Mouse (Mus musculus) gastrocnemius, adult 18-20 months (tissue): Measurements from ENCODE around the gene Tpi1. TPM values are rescaled to one million over a fixed set of nuclear protein-coding genes. Genes with fewer than 3 reads are reported as not detected.
"Not testable (repeated sequence)": the region's sequence is repeated elsewhere in the genome, so short reads cannot be mapped to it uniquely, and the experiment has no call there.

Experiments used
- DNase-seq: peaks from one replicate; pipeline ENCODE4 v3.0.0; 2021; ENCODE audit warnings: low spot score
- total RNA-seq, 2 experiments: library from RNA; stranded (reverse); gene quantifications; 2 replicates each; pipeline ENCODE4 v1.2.3; 2021

Gene Tpi1
- total RNA-seq, 2 experiments from 2014 or later = 2,056 to 2,236 TPM

DNA sequence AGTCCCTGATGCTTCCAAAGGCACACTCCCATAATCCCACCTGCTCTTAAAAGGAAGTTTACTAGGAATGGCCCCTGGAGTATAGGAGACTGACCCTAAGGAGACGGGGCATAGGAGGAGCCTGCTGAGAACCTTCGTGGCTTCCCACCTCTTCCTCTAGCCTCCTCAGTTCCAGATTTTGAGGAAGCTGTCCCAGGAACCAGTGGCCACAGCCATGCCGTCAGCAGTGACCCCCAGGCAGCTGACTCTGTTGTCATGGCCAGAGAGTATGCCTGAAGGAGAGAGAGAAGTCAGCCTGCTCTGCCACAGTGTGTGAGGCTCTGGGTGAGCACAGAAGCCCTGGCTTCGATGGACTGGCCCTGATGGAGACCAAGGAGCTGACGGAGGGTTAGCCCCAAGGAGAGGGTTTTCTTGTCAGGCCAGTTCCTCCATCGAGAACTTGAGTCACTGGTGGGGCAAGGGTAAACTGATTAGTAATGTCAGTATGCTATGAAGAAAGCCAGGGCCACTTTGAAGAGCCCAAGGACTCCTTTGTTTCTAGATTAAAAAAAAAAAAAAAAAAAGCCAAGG lies 20.5 kb upstream of the Tpi1 start:
- DNase-seq = no peak

DNA sequence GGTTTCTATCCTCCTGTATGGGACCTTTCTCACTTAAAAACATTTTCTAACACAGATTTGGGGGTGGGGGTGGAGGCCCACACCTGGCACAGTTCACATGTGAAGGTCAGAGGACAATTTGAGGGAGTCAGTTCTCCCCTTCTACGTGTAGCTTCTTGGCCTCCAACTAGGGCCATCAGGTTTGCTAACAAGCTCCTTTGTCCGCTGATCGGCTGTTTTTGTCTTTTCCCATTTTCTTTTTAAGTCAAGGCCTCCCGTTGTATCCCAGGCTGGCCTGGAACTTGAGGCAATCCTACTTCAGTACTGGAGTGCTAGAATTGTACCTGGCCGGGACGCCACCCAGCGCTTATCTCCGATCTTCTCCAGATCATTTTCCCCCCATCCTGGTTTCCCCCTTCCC lies 17.6 kb upstream of the Tpi1 start:
- no peak for DNase-seq

DNA sequence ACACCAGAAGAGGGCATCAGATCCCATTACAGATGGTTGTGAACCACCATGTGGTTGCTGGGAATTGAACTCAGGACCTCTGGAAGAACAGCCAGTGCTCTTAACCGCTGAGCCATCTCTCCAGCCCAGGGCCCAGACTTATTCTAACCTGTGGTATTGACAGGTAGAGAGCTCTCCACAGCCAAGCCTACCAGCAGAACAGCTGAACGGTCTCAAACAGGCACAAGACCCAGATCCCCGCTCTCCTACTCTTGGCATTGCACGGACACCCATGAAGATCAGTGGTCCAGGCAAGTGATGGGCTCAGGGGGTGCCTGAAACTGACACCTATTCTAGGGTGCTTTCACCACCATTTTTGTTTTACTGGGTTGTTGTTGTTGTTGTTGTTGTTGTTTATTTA lies 17.1 kb upstream of the Tpi1 start:
- not testable (repeated sequence) for DNase-seq

DNA sequence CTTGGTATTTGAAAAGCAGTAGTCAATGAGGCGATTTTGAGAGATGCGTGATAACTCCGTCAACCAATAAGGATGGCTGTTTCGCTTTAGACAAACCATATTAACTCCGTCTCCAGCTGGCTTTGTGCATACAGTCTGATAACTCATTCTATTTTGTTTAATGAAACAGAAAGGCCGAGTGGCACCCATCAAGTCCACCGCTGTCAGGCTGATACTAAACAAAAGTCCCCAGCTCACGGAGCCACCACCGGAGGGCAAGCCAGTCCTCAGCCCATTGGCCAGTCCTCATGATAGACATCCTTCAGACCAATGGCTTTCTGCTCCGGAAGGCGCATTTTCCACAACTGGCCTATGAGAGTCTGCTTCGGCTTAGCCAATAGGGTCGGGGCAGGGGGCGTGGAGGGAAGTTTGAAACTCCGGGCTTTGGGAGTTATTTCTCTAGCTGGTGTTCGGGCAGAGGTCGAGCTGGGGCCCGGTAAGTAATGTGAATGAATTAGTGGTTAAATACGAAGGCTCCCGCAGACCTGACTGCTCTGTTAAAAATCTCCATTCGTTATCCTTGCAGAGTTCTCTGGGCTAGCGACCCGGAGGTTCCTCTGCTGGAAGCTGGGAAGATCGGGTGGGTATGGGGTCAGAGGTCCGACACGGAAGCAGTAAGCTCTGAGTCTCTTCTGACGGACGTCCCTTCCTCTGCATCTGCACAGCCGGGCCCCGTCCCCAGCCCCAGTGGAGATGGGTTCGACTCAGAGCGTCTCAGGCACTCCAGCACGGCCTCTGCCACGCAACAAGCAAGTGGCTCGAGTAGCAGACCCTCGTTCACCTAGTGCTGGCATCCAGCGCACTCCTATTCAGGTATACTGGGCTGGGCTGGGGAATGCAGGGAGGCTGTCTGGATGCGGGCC lies 16.0 kb upstream of the Tpi1 start:
- peak; percentile 96 for DNase-seq

DNA sequence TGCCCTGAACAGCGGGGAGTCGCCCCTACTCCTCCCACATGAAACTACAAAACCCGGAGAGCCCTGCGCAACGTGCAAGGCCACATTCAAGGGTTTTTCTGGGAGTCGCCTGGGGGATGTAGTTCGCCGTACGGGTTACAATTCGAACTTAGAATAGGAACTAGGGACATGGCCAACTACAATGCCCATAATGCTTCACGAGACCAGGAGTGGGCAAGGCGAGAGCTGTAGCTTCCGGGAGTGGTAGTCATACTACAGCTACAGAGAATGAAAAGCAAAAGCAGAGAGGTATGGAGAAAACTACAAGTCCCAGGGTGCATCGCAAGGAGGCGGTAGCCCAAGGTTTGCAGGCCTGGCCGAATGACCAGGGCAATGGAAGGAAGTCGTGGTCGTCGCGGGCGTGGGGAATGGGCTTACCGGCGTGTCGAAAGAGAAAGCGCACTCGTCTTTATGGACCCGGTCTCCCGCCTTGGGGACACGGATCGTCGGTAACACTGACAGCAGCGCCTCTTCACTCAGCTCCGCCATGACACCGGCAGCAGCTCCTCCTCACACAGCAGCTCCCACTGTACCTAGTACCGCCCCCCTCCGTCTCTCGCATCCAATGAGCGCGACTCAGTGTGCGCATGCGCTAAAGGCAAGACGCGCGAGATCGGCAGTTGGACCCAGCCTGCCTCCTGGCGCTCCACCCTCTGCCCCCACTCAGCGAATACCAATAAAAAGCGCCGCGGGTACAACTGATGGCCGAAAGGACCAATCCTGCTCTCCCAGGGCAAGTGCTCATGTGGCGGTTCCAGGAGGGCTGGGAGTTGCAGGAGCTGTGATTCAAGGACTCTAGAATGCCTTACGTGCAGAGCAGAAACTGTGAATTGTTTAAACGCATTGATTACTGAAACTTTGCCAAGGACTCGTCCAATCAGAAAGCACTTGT lies 15.0 kb upstream of the Tpi1 start, which contains the start of the genes Usp5 and Cdca3:
Usp5 (minus strand) TSS at position 617 of the 931 bp plus-strand sequence.
Cdca3 (plus strand) TSS at position 680 of the 931 bp plus-strand sequence.
- DNase-seq = peak; percentile 99

DNA sequence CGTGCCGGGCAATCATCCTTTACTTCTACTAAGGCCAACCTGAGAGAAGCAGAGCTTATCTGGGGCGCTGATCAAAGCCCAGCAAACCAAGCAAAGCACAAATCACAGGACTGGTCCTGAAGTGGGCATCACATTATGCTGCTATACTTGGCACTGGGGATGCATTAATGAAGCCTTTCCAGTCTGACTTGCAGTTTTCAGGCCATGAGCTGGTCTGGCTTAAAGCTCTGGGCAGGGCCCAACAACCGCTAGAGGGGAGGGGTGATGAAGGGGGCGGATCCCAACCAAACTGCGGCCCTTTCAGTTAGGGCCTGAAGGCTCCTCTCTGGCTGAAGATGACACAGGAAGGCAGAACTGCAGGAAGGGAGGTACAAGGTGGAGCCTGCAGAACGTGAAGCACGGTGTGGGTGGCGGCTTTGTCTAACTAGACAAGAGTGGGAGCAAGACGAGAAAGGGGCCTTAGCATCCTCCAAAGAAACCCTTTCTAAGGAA lies 14.1 kb upstream of the Tpi1 start:
- DNase-seq = peak; percentile 32

DNA sequence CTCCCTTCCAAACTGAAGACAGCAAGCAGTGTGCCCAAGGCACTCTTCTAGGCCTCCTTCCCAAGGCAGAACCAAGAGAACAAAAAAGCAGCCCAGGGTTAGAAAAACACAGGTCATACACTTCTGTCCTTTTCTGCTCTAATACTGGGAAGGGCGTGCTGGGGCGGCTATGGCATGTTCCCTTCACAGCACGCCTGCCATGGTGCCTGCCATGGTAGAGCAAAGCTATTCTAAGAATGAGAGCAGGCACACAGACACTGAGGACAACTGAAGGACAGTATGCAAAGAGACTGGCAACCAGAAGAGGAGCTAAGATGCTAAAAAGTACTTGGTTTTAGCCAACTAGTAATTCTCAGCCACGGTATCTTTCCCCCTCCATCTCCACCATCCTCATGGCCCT lies 8.0 kb upstream of the Tpi1 start:
- no peak for DNase-seq

DNA sequence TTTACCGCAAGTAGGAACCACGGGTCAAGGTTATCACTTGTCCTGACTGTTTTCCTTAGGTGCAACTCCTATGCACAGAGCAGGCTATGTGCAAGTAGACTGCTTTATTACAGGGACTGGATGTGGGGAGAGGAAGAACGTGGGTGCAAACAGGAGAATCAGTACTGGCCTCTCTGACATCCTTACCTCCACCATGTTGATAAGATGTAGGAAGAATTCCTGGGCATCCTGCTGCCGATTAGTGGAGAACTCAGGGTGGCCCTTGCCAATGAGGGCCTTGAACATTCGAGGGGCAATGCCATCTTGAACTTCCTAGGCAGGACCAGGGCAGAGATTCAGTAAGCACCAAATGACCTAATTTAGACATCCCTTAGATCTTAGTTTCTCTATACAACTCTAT lies 6.8 kb upstream of the Tpi1 start:
- no peak for DNase-seq

DNA sequence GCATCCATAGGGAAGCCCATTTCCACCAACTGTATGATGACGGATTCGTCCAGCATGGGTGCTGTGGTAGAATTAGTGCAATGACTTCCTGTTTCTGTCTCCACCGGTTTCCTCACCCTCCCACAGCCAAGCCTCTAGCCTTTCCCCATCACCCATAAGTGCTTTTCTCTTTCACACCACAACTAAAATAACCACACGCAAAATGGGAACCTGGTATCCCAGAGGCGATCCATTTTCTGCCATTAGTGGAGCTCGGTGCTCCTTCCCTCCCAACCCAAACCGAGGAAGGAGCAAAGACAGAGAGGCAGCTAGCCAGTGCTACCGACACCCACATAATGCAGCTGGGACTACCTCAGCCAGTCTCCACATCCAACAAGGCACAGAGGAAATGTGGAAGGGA lies 3.9 kb upstream of the Tpi1 start:
- no peak for DNase-seq

DNA sequence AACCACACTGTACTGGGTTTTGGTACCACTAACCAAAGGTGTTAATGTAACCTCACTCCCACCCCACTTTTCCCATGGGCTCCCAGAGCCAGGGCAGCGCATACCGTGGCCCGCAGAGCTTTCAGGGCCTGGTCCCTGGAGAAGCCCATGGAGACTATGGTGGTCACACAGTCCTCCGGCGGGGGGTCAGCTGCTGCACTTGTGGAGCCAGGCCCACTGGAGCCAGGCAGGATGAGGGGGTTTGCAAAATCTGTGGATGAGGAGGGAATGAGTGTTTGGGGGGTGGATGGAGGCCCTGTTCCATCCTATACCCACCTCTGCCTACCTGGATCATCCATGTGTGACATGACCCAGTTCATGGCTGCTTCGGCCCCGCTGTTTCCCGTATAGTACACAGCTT lies 3.5 kb upstream of the Tpi1 start:
- no peak for DNase-seq

DNA sequence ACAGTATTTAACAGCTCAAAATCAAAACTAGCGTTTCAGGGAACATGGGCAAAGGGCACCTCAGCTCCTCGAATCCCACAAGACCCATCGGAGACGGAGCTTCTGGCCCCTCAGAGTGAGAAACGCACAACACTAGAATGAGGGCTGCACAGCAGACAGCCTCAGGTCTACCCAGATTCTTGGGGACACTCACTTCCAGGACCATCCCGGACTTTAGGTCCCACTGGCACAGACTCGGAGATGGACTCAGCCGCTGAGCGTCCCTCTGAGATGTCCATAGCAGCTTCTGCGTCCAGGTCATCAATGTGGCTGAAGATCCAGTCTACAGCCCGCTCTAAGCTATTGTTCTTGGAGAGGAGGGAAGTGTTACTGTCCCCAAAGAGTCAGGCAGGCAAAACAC lies 3.0 kb upstream of the Tpi1 start:
- DNase-seq = no peak

DNA sequence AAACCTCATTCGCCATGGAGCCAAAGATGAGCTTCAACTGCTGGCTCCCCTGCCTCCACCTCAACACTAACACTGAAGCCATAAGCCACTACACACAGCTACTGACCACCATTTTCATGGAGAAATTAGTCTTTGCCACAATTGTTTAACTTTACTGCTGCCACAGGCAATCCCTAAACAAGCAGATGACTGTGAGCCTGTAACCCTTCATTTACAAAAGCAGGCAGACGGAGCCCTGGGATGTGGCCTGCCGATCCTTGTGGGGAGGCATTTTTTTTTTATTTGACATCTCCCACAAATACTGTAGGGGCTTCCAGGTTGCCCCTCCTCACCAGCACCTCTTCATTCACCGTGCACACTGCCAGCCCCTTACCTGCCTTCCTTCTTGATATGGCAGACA lies 2.5 kb upstream of the Tpi1 start:
- DNase-seq = no peak

DNA sequence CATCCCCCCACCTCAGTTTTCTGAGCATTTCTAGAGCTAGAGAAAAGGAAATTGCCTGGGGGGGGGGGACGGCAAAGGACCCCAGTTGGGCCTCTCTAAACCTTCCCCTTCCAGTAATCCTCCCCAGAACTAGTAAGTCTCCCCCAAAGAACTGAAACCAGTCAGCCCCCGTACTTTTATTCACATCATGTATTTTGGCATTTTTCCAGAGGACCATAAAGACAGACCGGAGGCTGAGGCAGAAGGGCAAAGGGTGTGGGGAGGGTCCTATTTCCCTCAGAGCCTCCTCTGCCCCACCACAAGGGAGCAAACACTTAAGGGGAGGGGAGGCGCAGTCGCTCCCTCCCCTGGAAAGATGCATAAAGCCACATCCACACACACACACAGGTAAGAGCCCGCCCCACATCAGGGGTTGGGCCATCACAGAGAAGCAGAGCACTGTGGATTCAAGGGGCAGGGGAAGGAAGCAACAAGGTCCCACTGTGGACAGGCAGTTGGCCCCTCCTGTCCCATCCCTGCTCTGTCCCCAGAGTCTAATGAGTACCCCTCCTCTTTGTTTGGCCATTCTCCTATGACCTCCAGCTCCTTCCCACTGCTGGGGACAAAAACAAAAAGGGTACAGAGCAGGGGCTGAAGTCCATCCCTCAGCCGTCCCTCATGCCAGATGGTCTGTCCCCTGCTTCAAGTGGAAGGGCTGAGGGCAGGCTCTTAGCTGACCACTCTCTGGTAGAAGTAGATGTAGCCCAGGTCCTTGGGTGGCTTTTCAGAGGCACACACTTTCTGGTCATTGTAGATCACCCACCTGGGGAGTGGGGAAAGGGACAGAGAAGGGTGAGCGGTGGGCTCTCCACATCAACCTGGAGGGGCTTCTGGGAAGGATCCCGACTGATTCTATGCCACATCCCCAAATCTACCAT lies 1.0 kb upstream of the Tpi1 start:
- DNase-seq = no peak

DNA sequence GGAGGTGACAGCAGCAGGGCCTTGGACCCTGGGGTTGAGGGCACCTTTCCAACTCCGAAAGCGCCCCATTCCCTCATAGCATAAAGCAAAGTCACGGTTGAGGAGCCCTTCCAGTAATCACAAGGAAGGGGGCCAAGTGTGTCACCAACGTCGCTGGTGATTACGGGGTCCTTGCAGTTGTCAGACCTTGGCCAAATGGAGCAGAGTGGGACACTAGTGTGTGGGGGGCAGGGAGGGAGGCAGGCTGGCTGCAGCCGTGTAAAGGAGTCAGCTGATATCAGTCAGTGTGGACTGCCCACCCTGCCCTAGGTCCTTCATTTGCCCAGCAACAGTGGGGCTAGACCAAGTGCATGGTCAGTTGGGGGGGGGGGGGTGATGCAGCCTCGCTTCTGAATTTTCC lies 352 bp upstream of the Tpi1 start:
- no peak for DNase-seq

DNA sequence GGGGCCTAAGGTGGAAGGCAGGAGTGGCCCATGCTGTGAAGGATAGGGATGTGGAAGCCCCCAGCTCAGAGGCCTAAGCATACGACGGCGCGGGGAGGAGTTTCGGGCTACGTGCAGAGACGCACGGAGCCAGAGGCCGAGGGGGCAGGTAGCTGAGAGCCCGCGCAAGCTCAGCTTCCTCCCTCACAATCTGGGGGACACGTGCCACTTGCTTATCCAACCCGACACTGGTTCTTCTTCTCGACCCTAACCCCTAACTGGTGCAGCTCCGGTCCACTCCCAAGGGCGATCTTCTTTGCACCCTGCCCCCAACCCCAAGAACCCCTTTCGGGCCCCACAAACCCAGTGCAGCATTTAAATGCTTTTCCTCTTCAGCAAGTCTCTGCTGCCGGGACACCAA lies 600 bp downstream of the Tpi1 start:
- peak; percentile 72 for DNase-seq

DNA sequence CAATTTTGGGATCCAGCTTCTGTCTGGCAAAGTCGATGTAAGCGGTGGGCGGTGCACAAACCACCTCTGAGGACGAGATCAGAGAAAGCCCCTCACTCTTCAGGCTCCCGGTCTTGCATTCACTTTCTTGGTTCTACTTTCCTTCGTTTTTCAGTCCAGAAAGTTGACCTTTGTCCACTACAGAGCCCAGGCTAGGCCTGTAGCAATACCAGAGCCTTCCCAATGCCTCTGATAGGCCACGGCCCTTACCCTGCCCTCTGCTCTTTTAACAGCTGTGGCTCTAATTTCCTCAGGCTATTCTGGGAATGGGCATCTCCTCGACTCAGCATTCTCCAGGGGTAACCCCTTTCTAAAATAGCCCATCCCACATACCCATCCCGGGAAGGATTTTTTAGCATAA lies 1.2 kb downstream of the Tpi1 start:
- DNase-seq = peak; percentile 80

DNA sequence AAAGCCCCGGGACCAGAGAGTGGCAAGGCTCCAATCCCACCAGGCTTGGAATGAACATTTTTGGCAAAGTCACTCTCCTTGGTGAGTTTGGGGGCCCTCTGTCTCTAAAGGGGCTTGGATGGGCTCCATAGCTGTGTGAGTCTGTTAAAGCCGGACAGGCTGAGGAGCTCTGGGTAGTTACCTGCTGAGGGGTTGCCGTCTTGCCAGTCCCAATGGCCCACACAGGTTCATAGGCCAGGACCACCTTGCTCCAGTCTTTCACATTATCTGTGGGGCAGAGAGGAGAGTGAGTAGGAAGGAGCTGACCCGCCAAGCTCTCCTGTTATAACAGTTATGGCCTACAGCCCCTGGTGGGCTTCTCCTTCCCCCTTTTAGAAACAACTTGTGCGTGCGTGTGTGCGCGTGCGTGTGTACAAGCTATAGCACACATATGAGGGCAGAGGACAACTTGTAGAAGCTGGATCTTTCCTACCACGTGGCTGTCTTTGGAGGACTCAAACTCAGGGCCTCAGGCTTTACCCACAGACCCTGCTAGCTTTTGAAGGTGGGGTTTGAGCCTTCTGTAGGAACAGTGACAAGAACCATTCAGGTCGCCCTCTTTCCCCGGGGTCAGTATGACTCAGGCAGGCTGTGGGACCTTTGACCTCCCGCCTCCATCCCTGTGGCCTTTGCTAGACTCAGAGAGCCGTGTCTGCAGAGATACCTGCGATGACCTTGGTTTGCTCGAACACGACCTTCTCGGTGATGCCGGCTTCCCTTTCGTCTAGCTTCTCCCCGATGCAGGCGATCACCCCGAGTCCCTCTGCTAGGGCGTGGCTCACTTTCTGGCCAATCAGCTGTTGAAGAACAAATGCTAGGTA lies 2.2 kb downstream of the Tpi1 start:
- DNase-seq = peak; percentile 30

DNA sequence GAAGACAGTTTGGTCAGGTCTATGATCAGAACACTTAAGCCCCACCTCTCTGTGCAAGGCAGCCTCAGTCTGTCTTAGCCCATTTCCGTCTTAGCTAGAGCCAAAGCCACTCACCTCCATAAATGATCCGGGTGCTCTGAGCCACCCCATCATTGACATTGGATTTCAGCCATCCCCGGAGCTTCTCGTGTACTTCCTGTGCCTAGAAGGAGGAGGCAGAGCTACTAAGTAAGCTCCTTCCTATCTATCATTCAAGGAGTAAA lies 2.8 kb downstream of the Tpi1 start:
- no peak for DNase-seq

DNA sequence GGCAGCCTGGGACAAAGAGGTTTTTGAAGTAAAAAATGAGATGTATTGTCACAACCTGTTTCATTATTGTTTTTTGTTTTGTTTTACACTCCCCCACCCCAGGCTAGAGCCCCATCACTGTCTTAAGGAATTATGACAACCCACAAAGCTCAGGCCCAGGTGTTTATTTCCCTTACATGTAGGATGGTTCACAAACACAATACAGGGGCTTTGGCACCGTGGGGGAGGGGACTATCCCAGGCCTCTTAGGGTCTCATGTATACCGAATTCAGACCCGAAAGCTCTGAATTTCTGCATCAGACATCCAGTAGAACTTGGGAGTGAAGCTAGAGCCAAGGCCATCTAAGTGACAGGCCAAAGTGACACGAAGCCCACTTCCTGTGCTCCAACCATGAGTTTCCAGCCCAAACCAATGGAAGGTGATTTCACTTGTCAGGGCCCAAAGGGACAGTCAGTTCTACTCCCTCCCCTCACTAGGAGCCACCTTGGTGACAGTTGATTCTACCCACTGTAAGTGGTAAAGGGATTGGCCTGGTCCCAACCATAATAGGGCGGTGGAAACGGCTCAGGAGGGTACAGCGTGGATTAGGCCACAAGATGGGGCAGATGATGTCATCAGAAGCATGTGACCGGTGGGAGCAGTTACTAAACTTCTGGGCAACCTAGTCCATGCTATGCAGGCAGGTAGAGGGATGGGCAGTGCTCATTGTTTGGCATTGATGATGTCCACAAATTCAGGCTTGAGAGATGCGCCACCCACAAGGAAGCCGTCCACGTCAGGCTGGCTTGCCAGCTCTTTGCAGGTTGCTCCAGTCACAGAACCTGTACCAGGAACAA lies 3.3 kb downstream of the Tpi1 start:
- not testable (repeated sequence) for DNase-seq
